Mouse (Mus musculus) ovary, postnatal 10 days (tissue): ENCODE data around the gene Amer3.
A peak's percentile ranks its signal among the peaks of the same experiment; 100 is the strongest.
"Not testable (repeated sequence)": the region's sequence is repeated elsewhere in the genome, so short reads cannot be mapped to it uniquely, and the experiment has no call there.

Experiments used
- DNase-seq: peaks from one replicate; pipeline ENCODE4 v3.0.0; 2022; ENCODE audit warnings: low spot score

Gene Amer3

GRCm38 (mm10) chr1:34578851-34579781 is at the start of gene Amer3:
Gene Amer3, plus strand, starts transcription at chr1:34579657.
- peak; percentile 56 for DNase-seq

GRCm38 (mm10) chr1:34534574-34534973 is 44.9 kb upstream of the Amer3 start:
- not testable (repeated sequence) for DNase-seq

- DNase-seq: not testable (repeated sequence)
Observed at GRCm38 (mm10) chr1:34535043-34535698, 44.3 kb upstream of the Amer3 start, which contains the start of gene Cfc1. Gene Cfc1, plus strand, starts transcription at chr1:34535648.

GRCm38 (mm10) chr1:34536291-34536766 is 43.1 kb upstream of the Amer3 start:
- no peak for DNase-seq

- no peak for DNase-seq
Observed at GRCm38 (mm10) chr1:34536767-34537485, 42.5 kb upstream of the Amer3 start.

- no peak for DNase-seq
Observed at GRCm38 (mm10) chr1:34547074-34547473, 32.4 kb upstream of the Amer3 start.

- DNase-seq: no peak
Observed at GRCm38 (mm10) chr1:34553690-34554089, 25.8 kb upstream of the Amer3 start.

GRCm38 (mm10) chr1:34554275-34554674 is 25.2 kb upstream of the Amer3 start:
- no peak for DNase-seq

- no peak for DNase-seq
Observed at GRCm38 (mm10) chr1:34560843-34561242, 18.6 kb upstream of the Amer3 start, which contains the start of gene Prss40. Gene Prss40, minus strand, starts transcription at chr1:34560943.

- no peak for DNase-seq
Observed at GRCm38 (mm10) chr1:34564383-34565045, 14.9 kb upstream of the Amer3 start.

- no peak for DNase-seq
Observed at GRCm38 (mm10) chr1:34568120-34568519, 11.3 kb upstream of the Amer3 start.

GRCm38 (mm10) chr1:34569876-34570275 is 9.6 kb upstream of the Amer3 start:
- DNase-seq: no peak

GRCm38 (mm10) chr1:34571431-34571830 is 8.0 kb upstream of the Amer3 start:
- DNase-seq: no peak

- DNase-seq: no peak
Observed at GRCm38 (mm10) chr1:34573221-34573620, 6.2 kb upstream of the Amer3 start.

- DNase-seq: no peak
Observed at GRCm38 (mm10) chr1:34579782-34580356, 412 bp downstream of the Amer3 start.

GRCm38 (mm10) chr1:34582218-34582617 is 2.8 kb downstream of the Amer3 start:
- no peak for DNase-seq

GRCm38 (mm10) chr1:34583821-34584263 is 4.4 kb downstream of the Amer3 start:
- DNase-seq: no peak

GRCm38 (mm10) chr1:34584736-34585135 is 5.3 kb downstream of the Amer3 start:
- DNase-seq: no peak

GRCm38 (mm10) chr1:34587298-34588096 is 8.0 kb downstream of the Amer3 start:
- DNase-seq: no peak

- DNase-seq: no peak
Observed at GRCm38 (mm10) chr1:34600000-34600399, 20.5 kb downstream of the Amer3 start.
